Mouse (Mus musculus): ENCODE measurements around the gene Ptpn7. TPM values are rescaled to one million over a fixed set of nuclear protein-coding genes. Genes with fewer than 3 reads are reported as not detected.
"Not testable (repeated sequence)": the region's sequence is repeated elsewhere in the genome, so short reads cannot be mapped to it uniquely, and the experiment has no call there.

Ptpn7 gene
- polyA plus RNA-seq, 1 experiment from 2014 or later = 2.1 TPM

GRCm38 (mm10) chr1:135188197-135188596, 55.7 kb downstream of the Ptpn7 start:
- no peaks in the 10 kb centered on the region for H3K9me3 ChIP-seq (ENCODE audit: control insufficient read depth, low read length)
- no peak overlapping the region for H3K4me3 ChIP-seq (ENCODE audit: low read depth, low read length)
- no peaks in the 10 kb centered on the region; the same call in 1 of the 2 replicates for H3K4me1 ChIP-seq (ENCODE audit: control insufficient read depth, insufficient read depth, low read length)
- peak; percentile 76 for DNase-seq (ENCODE audit: low spot score)
- ATAC-seq (ENCODE audit: low read depth) = no peak
- H3K27me3 ChIP-seq (replicated peaks; ENCODE audit: control insufficient read depth, insufficient read depth, low read length) = no peaks in the 10 kb centered on the region
- H3K27ac ChIP-seq (replicated peaks; ENCODE audit: low read depth, low read length) = no peak overlapping the region
- WGBS = 24% methylated on average over 3 of the region's 3 CpGs
- no peaks in the 10 kb centered on the region for H3K36me3 ChIP-seq (ENCODE audit: control insufficient read depth, insufficient read depth, low read length)
- H3K9ac ChIP-seq (ENCODE audit: low read depth, low read length) = no peak overlapping the region
- no peak overlapping the region for H3K4me2 ChIP-seq (ENCODE audit: low read depth, low read length)

GRCm38 (mm10) chr1:135189186-135189585, 56.7 kb downstream of the Ptpn7 start:
- no peaks in the 10 kb centered on the region for H3K36me3 ChIP-seq (ENCODE audit: control insufficient read depth, insufficient read depth, low read length)
- no peak overlapping the region for H3K4me2 ChIP-seq (ENCODE audit: low read depth, low read length)
- no peak overlapping the region for H3K9ac ChIP-seq (ENCODE audit: low read depth, low read length)
- no peak for ATAC-seq (ENCODE audit: low read depth)
- no peaks in the 10 kb centered on the region for H3K9me3 ChIP-seq (ENCODE audit: control insufficient read depth, low read length)
- no peaks in the 10 kb centered on the region; the same call in 1 of the 2 replicates for H3K4me1 ChIP-seq (ENCODE audit: control insufficient read depth, insufficient read depth, low read length)
- no peak overlapping the region for H3K27ac ChIP-seq (replicated peaks; ENCODE audit: low read depth, low read length)
- WGBS = 90% methylated on average over 4 of the region's 4 CpGs
- no peaks in the 10 kb centered on the region for H3K27me3 ChIP-seq (replicated peaks; ENCODE audit: control insufficient read depth, insufficient read depth, low read length)
- no peak overlapping the region for H3K4me3 ChIP-seq (ENCODE audit: low read depth, low read length)
- no peak for DNase-seq (ENCODE audit: low spot score)

GRCm38 (mm10) chr1:135194335-135194734, 61.8 kb downstream of the Ptpn7 start:
- H3K27ac ChIP-seq (replicated peaks; ENCODE audit: low read depth, low read length); H3K4me2 ChIP-seq (ENCODE audit: low read depth, low read length); H3K4me1 ChIP-seq (ENCODE audit: control insufficient read depth, insufficient read depth, low read length); H3K4me3 ChIP-seq (ENCODE audit: low read depth, low read length); H3K36me3 ChIP-seq (ENCODE audit: control insufficient read depth, insufficient read depth, low read length); H3K9me3 ChIP-seq (ENCODE audit: control insufficient read depth, low read length); H3K9ac ChIP-seq (ENCODE audit: low read depth, low read length); H3K27me3 ChIP-seq (replicated peaks; ENCODE audit: control insufficient read depth, insufficient read depth, low read length); ATAC-seq (ENCODE audit: low read depth); DNase-seq (ENCODE audit: low spot score): not testable (repeated sequence)
- 77% methylated on average over 5 of the region's 5 CpGs for WGBS

Other genes starting within 250 kb of the Ptpn7 start
- gene Ppp1r12b, start 176.8 kb upstream of the Ptpn7 start, polyA plus RNA-seq (2014; fragmentation: Nextera tagmentation; extraction: Ambion mirVana) = 9.4 and 11.8 TPM in 2 replicates
- gene Ube2t, start 170.1 kb upstream of the Ptpn7 start, polyA plus RNA-seq (2014; fragmentation: Nextera tagmentation; extraction: Ambion mirVana) = 23.0 and 24.8 TPM in 2 replicates
- gene Lgr6, start 27.4 kb upstream of the Ptpn7 start, polyA plus RNA-seq (2014; fragmentation: Nextera tagmentation; extraction: Ambion mirVana) = 7.0 and 7.5 TPM in 2 replicates
- 73.8 and 74.7 TPM in 2 replicates for gene Arl8a, start 14.1 kb downstream of the Ptpn7 start, polyA plus RNA-seq (2014; fragmentation: Nextera tagmentation; extraction: Ambion mirVana)
- 0.34 and 0.47 TPM in 2 replicates for gene Gpr37l1, start 35.0 kb downstream of the Ptpn7 start, polyA plus RNA-seq (2014; fragmentation: Nextera tagmentation; extraction: Ambion mirVana)
- gene Elf3, start 125.9 kb downstream of the Ptpn7 start, polyA plus RNA-seq (2014; fragmentation: Nextera tagmentation; extraction: Ambion mirVana) = 10.0 and 13.8 TPM in 2 replicates
- gene Rnpep, start 151.4 kb downstream of the Ptpn7 start, polyA plus RNA-seq (2014; fragmentation: Nextera tagmentation; extraction: Ambion mirVana) = 78.1 and 79.9 TPM in 2 replicates
- 215 and 224 TPM in 2 replicates for gene Timm17a, start 181.1 kb downstream of the Ptpn7 start, polyA plus RNA-seq (2014; fragmentation: Nextera tagmentation; extraction: Ambion mirVana)
- 1.0 and 1.4 TPM in 2 replicates for gene Lmod1, start 192.1 kb downstream of the Ptpn7 start, polyA plus RNA-seq (2014; fragmentation: Nextera tagmentation; extraction: Ambion mirVana)
- 25.2 and 25.6 TPM in 2 replicates for gene Shisa4, start 242.5 kb downstream of the Ptpn7 start, polyA plus RNA-seq (2014; fragmentation: Nextera tagmentation; extraction: Ambion mirVana)

Data from embryonic facial prominence, embryonic 14.5 days (tissue).